Comparison of ENCODE assay signal across 8 mouse cellular contexts in genomic region chr13:67682959-67683735, GRCm38 (mm10). TPM values are rescaled to one million over a fixed set of nuclear protein-coding genes. Genes with fewer than 3 reads are reported as not detected.
DNase-seq lines count a peak whose midpoint lies in the region; ATAC-seq and TF ChIP-seq lines count a peak whose summit lies in the region.
"Not testable (repeated sequence)": the region's sequence is repeated elsewhere in the genome, so short reads cannot be mapped to it uniquely, and the experiment has no call there.

No protein-coding gene starts in this region.

- not testable (repeated sequence) for H3K27me3 ChIP-seq in kidney, embryonic 14.5 days (ENCODE audit: control insufficient read depth, insufficient read depth, low read length); limb, embryonic 15.5 days

- not testable (repeated sequence) for H3K9me3 ChIP-seq in kidney, embryonic 14.5 days (ENCODE audit: control insufficient read depth, low read length); limb, embryonic 15.5 days

- DNase-seq in A20 (ENCODE audit: low read depth, low spot score), result peak; percentile 87
- DNase-seq in heart, adult 9 months (ENCODE audit: low spot score in 2 of 2), result peak; percentile 84 to 88
- DNase-seq in monocyte, adult 2 months (ENCODE audit: low read depth in 1 of 2, low spot score in 2 of 2), result peak; percentile 46 to 71
- peak; percentile 83 to 85 for DNase-seq in spleen, postnatal 36 days (ENCODE audit: low spot score in 2 of 2)

- TF ChIP-seq CTCF in bone marrow macrophage, adult 2 months (IDR thresholded peaks at IDR 0.05; ENCODE audit: low read depth, low read length); embryonic fibroblast, embryonic 13.5 days (IDR thresholded peaks at IDR 0.05; ENCODE audit: borderline replicate concordance, insufficient read depth, low read length): not testable (repeated sequence)

- 10% methylated on average over 16 of the region's 16 CpGs for WGBS in kidney, embryonic 14.5 days
- 13% methylated on average over 16 of the region's 16 CpGs for WGBS in limb, embryonic 15.5 days

- H3K36me3 ChIP-seq in kidney, embryonic 14.5 days (ENCODE audit: control insufficient read depth, insufficient read depth, low read length); limb, embryonic 15.5 days: not testable (repeated sequence)

- H3K9ac ChIP-seq in kidney, embryonic 14.5 days (ENCODE audit: low read depth, low read length), result peak overlapping the region; percentile 70
- peak overlapping the region; percentile 68 for H3K9ac ChIP-seq in limb, embryonic 15.5 days

- ATAC-seq in kidney, embryonic 14.5 days (ENCODE audit: low FRiP score, low TSS enrichment), result peak; percentile 100
- peak; percentile 97 for ATAC-seq in limb, embryonic 15.5 days (ENCODE audit: insufficient number of reproducible peaks, low FRiP score, low TSS enrichment, low read depth)

- not testable (repeated sequence) for TF ChIP-seq POLR2A in bone marrow macrophage, adult 2 months (IDR thresholded peaks at IDR 0.05; ENCODE audit: borderline replicate concordance, low read depth, low read length)
- TF ChIP-seq POLR2A in embryonic fibroblast, embryonic 13.5 days (IDR thresholded peaks at IDR 0.05; ENCODE audit: low read depth, low read length), result peak; percentile 52

- H3K4me3 ChIP-seq in bone marrow macrophage, adult 2 months (ENCODE audit: insufficient read depth, low read length), result peak overlapping the region; percentile 68
- peak overlapping the region; percentile 67 for H3K4me3 ChIP-seq in embryonic fibroblast, embryonic 13.5 days (ENCODE audit: insufficient read depth, low read length)
- H3K4me3 ChIP-seq in kidney, embryonic 14.5 days (ENCODE audit: low read length), result peak overlapping the region; percentile 74
- peak overlapping the region; percentile 67 for H3K4me3 ChIP-seq in limb, embryonic 15.5 days

- peak overlapping the region; percentile 65 for H3K4me2 ChIP-seq in kidney, embryonic 14.5 days (replicated peaks; ENCODE audit: low read depth, low read length)
- peak overlapping the region; percentile 64 for H3K4me2 ChIP-seq in limb, embryonic 15.5 days

- not testable (repeated sequence) for H3K4me1 ChIP-seq in bone marrow macrophage, adult 2 months (ENCODE audit: control insufficient read depth, insufficient read depth, low read length); embryonic fibroblast, embryonic 13.5 days (ENCODE audit: control insufficient read depth, insufficient read depth, low read length); kidney, embryonic 14.5 days (ENCODE audit: control insufficient read depth, insufficient read depth, low read length); limb, embryonic 15.5 days

- peak overlapping the region; percentile 26; the same call in 1 of the 2 replicates for H3K27ac ChIP-seq in bone marrow macrophage, adult 2 months (ENCODE audit: insufficient read depth, low read depth, low read length)
- not testable (repeated sequence) for H3K27ac ChIP-seq in embryonic fibroblast, embryonic 13.5 days (ENCODE audit: insufficient read depth, low read length); kidney, embryonic 14.5 days (ENCODE audit: low read depth, low read length)
- peak overlapping the region; percentile 50; the same call in 1 of the 2 replicates for H3K27ac ChIP-seq in limb, embryonic 15.5 days

RNA-seq across cellular contexts. Expression of gene Zfp738, which starts 3.7 kb away (rescaled TPM):
- 9.4 and 12.7 TPM in 2 replicates for polyA plus RNA-seq in bone marrow macrophage, adult 2 months (2012; ENCODE audit: insufficient read depth, insufficient read length, missing spikeins)
- 15.3 and 15.9 TPM in 2 replicates for polyA plus RNA-seq in embryonic fibroblast, embryonic 13.5 days (2011; ENCODE audit: insufficient read length, low read depth, missing spikeins)
- 9.6 and 11.2 TPM in 2 replicates for polyA plus RNA-seq in kidney, embryonic 14.5 days (2014; fragmentation: Nextera tagmentation; extraction: Ambion mirVana)
- polyA plus RNA-seq in limb, embryonic 15.5 days (2015; fragmentation: Nextera tagmentation; extraction: Ambion mirVana), result 10.0 and 10.2 TPM in 2 replicates

RNA-seq across cellular contexts. Expression of gene Zfp729a, which starts 45.6 kb away (rescaled TPM):
- polyA plus RNA-seq in bone marrow macrophage, adult 2 months (2012; ENCODE audit: insufficient read depth, insufficient read length, missing spikeins), result 9.1 and 14.2 TPM in 2 replicates
- 7.0 and 10.7 TPM in 2 replicates for polyA plus RNA-seq in embryonic fibroblast, embryonic 13.5 days (2011; ENCODE audit: insufficient read length, low read depth, missing spikeins)
- 3.6 and 5.7 TPM in 2 replicates for polyA plus RNA-seq in kidney, embryonic 14.5 days (2014; fragmentation: Nextera tagmentation; extraction: Ambion mirVana)
- 2.1 and 3.2 TPM in 2 replicates for polyA plus RNA-seq in limb, embryonic 15.5 days (2015; fragmentation: Nextera tagmentation; extraction: Ambion mirVana)

RNA-seq across cellular contexts. Expression of gene Gm49345, which starts 45.6 kb away (rescaled TPM):
- polyA plus RNA-seq in bone marrow macrophage, adult 2 months (2012; ENCODE audit: insufficient read depth, insufficient read length, missing spikeins), result 2.5 and 6.9 TPM in 2 replicates
- 5.6 and 6.6 TPM in 2 replicates for polyA plus RNA-seq in embryonic fibroblast, embryonic 13.5 days (2011; ENCODE audit: insufficient read length, low read depth, missing spikeins)
- polyA plus RNA-seq in kidney, embryonic 14.5 days (2014; fragmentation: Nextera tagmentation; extraction: Ambion mirVana), result not detected in 2 replicates
- polyA plus RNA-seq in limb, embryonic 15.5 days (2015; fragmentation: Nextera tagmentation; extraction: Ambion mirVana), result 0.56 TPM in 1 of 2 replicates, not detected in the other

RNA-seq across cellular contexts. Expression of gene Zfp65, which starts 45.8 kb away (rescaled TPM):
- polyA plus RNA-seq in bone marrow macrophage, adult 2 months (2012; ENCODE audit: insufficient read depth, insufficient read length, missing spikeins), result 7.8 and 10.5 TPM in 2 replicates
- 9.6 and 15.8 TPM in 2 replicates for polyA plus RNA-seq in embryonic fibroblast, embryonic 13.5 days (2011; ENCODE audit: insufficient read length, low read depth, missing spikeins)
- 4.3 and 5.6 TPM in 2 replicates for polyA plus RNA-seq in kidney, embryonic 14.5 days (2014; fragmentation: Nextera tagmentation; extraction: Ambion mirVana)
- polyA plus RNA-seq in limb, embryonic 15.5 days (2015; fragmentation: Nextera tagmentation; extraction: Ambion mirVana), result 6.4 and 6.8 TPM in 2 replicates
